Mouse (Mus musculus) spleen, postnatal 4 days (tissue): ENCODE measurements at regions not wholly inside any gene's neighbourhood (a gene's known extent, or its start where the extent isn't known, plus 50 kb on each side); places are given as distances from the start of the nearest gene placed in this dataset.

Experiments used
- DNase-seq, 2 experiments: peaks; one replicate each; pipeline ENCODE4 v3.0.0; 2022; ENCODE audit warnings: low spot score in 2 of 2

- no peak for DNase-seq
These were observed 379.0 kb upstream of the Mgmt start for GRCm38 (mm10) chr7:136515376-136515775.

- no peak for DNase-seq
These were observed 368.6 kb upstream of the Mgmt start for GRCm38 (mm10) chr7:136525821-136526220.

GRCm38 (mm10) chr7:136530006-136530785 lies 364.2 kb upstream of the Mgmt start:
- DNase-seq, result no peak

DNA sequence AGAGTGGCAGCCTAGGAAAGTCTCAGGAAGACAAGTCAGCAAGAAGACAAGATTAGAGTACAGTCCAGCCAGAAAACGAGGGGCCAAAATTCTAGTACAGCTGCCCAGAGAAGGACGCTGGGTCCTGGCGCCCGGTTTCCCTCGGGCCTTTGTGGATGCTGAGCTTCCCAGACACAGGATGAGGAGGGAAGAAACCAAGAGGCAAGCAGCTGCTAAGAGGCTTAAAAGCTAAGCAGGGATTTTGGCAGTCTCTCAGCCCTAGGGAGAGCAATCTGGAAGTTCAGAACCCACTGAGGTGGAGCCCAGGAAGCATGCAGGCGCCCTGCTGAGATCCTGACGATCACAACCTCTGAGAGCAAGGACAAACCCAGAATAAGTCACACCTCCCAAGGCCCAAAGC lies 363.1 kb upstream of the Mgmt start:
- no peak for DNase-seq

DNA sequence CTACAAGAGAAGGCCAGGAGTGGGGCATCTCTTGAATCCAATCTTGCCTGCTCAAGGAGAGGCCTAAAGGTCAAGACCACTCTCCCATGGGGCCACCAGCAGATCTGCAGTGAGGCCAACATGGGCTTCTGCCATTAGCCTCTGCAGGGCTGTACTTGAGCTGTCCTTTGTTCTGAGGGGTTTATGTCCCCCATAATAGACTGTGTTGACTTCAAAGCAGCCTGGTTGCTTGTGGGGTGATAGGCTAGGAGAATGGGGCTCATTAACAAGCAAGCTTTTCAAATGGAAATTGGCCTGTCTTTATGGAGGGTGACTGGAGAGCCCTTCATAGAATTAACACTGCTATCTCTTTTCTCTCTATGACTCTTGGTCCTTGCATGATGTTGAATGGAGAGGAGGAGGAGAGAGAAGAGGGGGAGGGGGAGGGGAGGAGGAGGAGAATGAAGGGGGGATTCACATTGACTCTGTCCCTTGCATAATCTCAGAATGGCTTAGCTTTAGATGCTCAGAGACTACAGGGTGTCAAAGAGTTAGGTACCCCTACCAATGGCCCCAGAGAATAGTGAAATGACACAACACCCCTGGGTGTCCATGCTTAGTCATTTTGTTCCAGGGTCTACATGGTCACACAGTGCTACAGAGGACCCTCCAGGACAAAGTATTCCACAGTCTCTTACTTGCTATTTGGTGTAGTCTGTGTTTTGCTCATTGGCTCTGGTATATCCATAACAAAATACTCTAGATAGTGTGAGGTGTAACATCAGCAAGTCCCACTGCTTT lies 352.3 kb upstream of the Mgmt start:
- no peak for DNase-seq

- no peak for DNase-seq
These were observed 351.5 kb upstream of the Mgmt start for GRCm38 (mm10) chr7:136542896-136543295.

DNA sequence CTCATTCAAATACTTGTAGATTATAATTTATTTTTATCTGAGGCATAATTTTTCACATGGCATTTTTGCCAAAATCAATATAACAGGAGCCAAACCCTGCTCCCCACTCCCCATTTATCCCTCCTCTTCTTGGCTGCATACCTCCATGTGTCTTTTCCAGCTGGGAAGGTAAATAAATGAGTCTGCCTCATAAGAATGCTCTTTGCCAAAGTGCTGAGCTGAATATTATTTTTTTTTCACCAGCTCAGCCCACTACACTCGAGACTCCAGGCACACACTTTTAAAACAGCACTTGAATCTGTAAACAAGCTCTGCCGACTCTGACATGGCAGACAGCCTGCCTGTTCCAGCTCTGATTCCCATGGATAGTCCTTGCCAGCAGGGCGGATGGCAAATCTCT lies 346.6 kb upstream of the Mgmt start:
- DNase-seq, result no peak

DNA sequence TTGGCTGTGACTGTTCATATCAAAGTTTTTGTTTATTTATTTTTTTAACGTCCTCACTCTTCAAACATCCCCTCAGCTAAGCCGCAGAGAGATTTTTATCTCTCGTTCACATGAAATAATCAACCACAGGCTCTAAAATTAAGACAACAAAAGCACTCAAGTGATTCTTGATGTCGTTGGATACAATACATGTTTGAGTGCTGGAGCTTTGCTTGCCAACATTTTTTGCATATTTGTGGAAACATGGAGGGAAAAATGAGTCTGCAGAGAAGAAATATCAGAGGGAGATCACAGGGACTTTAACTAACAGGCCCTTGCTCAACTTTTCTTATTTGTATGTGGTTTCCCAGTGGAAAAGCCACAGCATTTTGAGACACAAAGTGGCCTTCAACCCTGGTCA lies 338.0 kb upstream of the Mgmt start:
- no peak for DNase-seq

- DNase-seq, result no peak
These were observed 334.9 kb upstream of the Mgmt start for GRCm38 (mm10) chr7:136559536-136559935.

GRCm38 (mm10) chr7:136570911-136571310 lies 323.5 kb upstream of the Mgmt start:
- no peak for DNase-seq

DNA sequence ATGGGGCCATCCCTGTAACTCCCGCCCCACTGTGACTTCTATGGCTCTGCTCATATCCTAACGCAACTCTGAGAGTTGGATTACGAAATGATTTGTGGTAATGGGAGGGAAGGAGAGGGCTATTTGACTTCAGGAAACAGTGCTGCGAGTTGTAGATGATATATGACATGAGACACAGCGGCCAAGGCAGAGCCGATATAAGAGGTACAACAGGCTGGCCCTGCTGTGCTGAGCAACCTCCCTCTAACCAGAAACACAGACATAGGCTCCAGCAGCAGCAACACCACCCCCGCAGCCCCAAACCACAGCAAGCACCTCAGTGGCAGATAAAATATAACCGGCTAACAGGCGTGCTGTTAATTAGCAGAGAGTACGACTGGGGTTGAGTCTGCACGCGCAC lies 312.5 kb upstream of the Mgmt start:
- DNase-seq, result no peak

DNA sequence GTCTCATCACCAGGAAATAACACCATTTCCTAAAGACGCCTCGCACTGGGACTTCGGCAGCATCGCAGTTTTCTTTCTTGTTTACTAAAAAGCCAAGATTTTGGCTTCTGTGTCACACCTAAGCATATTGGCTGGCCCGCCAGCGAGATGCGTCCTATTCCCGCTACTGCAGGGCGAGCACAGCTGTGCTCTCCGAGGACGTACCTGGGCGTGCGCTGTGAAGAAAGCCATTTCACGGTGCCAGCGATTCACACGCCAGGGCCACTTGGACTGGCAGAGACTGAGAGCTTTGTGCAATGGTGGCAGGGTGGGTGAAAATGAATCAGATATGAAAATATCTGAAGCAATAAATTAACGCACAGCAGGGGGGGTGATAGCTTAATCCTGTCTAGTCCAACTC lies 310.1 kb upstream of the Mgmt start:
- no peak for DNase-seq

DNA sequence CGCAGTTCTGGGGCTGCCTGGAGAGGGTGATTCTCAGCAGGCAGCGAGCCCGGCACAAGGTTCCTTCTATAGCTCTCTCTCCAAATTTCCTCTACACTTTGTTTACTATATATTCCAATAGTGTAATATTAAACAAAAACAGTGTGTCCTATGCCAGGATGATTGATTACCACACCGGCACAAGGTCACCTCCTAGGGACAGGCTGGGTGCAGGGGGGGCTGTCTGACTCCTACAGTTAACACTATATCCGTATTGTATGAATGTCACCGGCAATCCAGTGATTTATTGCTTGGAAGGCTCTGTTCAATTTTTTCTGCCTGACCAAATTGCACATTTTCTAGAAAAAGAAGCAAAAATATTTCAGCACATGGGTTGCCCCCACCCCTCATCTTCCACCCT lies 305.9 kb upstream of the Mgmt start:
- no peak for DNase-seq

- DNase-seq, result no peak
These were observed 303.5 kb upstream of the Mgmt start for GRCm38 (mm10) chr7:136590947-136591346.

- DNase-seq, result no peak
These were observed 286.9 kb upstream of the Mgmt start for GRCm38 (mm10) chr7:136607278-136608120.

- DNase-seq, result no peak
These were observed 280.9 kb upstream of the Mgmt start for GRCm38 (mm10) chr7:136613496-136613895.

DNA sequence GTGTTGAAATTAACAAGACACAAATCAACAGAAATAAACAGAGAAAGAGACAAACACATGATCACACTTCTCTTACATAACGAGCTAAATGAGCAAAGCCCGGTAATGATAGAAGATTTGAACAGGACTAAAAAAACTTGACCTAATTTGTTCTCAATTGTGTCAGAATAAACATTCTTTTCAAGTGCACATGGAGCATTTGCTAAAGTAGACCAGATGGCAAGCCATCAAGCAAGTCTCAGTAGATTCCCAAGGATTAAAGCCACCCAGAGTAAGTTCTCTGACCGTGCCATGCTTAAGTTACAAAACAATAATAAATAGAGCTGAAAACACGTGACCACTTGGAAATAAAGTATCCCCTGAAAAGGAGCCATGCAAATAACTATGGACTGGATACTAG lies 269.9 kb upstream of the Mgmt start:
- DNase-seq, result no peak

GRCm38 (mm10) chr7:136631089-136631488 lies 263.3 kb upstream of the Mgmt start:
- DNase-seq, result no peak

GRCm38 (mm10) chr7:136640160-136640559 lies 254.3 kb upstream of the Mgmt start:
- peak in 1 of 2 experiments; percentile 22 for DNase-seq

DNA sequence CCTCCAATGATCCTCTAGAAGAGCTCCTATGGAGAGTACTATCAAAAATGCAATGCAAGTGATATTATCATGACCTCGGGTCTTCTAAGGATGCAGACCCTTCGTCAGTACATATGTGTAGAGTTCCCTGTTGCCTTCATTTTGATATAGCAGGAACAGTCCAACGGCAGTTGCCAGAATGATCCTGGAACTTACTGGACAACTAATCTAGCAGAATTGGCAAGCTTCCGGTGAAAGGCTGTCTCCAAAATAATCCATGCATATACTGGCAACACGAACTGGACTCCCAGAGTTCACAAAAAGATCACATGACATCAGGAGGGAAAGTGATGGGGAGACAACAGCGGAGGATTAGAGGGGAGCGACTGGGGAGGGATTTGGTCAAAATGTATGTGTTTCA lies 253.6 kb upstream of the Mgmt start:
- peak in 1 of 2 experiments; percentile 22 for DNase-seq

- DNase-seq, result peak in 1 of 2 experiments; percentile 54
These were observed 244.6 kb upstream of the Mgmt start for GRCm38 (mm10) chr7:136649796-136650195.

- DNase-seq, result no peak
These were observed 234.5 kb upstream of the Mgmt start for GRCm38 (mm10) chr7:136659930-136660329.
